Mouse (Mus musculus): ENCODE results near the gene Naa40. TPM values are rescaled to one million over a fixed set of nuclear protein-coding genes. Genes with fewer than 3 reads are reported as not detected.

The Naa40 gene
- polyA plus RNA-seq, 1 experiment, result 20.5 TPM

- no peak for DNase-seq (ENCODE audit: low read depth in 1 of 2, low spot score in 2 of 2)
- WGBS, result 84% methylated on average over 8 of the region's 8 CpGs
- TF ChIP-seq POLR2A (IDR thresholded peaks at IDR 0.05; ENCODE audit: low read depth, low read length) (no peak), CTCF (IDR thresholded peaks at IDR 0.05; ENCODE audit: extremely low read depth, insufficient read depth, insufficient read length, insufficient replicate concordance) (no peak)
- H3K36me3 ChIP-seq (ENCODE audit: control insufficient read depth, insufficient read depth, low read length), result no peaks in the 10 kb centered on the region
- no peaks in the 10 kb centered on the region; the same call in 1 of the 2 replicates for H3K27me3 ChIP-seq (ENCODE audit: control insufficient read depth, insufficient read depth, low read length)
- no peak overlapping the region for H3K27ac ChIP-seq (ENCODE audit: insufficient read depth, low read length)
- H3K4me1 ChIP-seq (ENCODE audit: control insufficient read depth, insufficient read depth, insufficient read length), result no peaks in the 10 kb centered on the region
- no peak overlapping the region for H3K4me3 ChIP-seq (ENCODE audit: extremely low read depth, insufficient read depth, insufficient read length)
Observed at GRCm38 (mm10) chr19:7180756-7181405, 60.1 kb downstream of the Naa40 start.

GRCm38 (mm10) chr19:7178841-7179452 is 62.0 kb downstream of the Naa40 start:
- 58% methylated on average over 3 of the region's 3 CpGs for WGBS
- Histone ChIP-seq H3K27me3 (ENCODE audit: control insufficient read depth, insufficient read depth, low read length) (no peaks in the 10 kb centered on the region), H3K36me3 (ENCODE audit: control insufficient read depth, insufficient read depth, low read length) (no peaks in the 10 kb centered on the region), H3K27ac (ENCODE audit: insufficient read depth, low read length) (no peak overlapping the region), H3K4me3 (ENCODE audit: extremely low read depth, insufficient read depth, insufficient read length) (no peak overlapping the region), H3K4me1 (ENCODE audit: control insufficient read depth, insufficient read depth, insufficient read length) (no peaks in the 10 kb centered on the region)
- no peak for DNase-seq (ENCODE audit: low read depth in 1 of 2, low spot score in 2 of 2)
- TF ChIP-seq POLR2A (IDR thresholded peaks at IDR 0.05; ENCODE audit: low read depth, low read length) (no peak), CTCF (IDR thresholded peaks at IDR 0.05; ENCODE audit: extremely low read depth, insufficient read depth, insufficient read length, insufficient replicate concordance) (no peak)

GRCm38 (mm10) chr19:7177804-7178511 is 63.0 kb downstream of the Naa40 start:
- TF ChIP-seq POLR2A (IDR thresholded peaks at IDR 0.05; ENCODE audit: low read depth, low read length) (no peak), CTCF (IDR thresholded peaks at IDR 0.05; ENCODE audit: extremely low read depth, insufficient read depth, insufficient read length, insufficient replicate concordance) (no peak)
- 91% methylated on average over 13 of the region's 13 CpGs for WGBS
- no peaks in the 10 kb centered on the region for H3K36me3 ChIP-seq (ENCODE audit: control insufficient read depth, insufficient read depth, low read length)
- no peaks in the 10 kb centered on the region for H3K4me1 ChIP-seq (ENCODE audit: control insufficient read depth, insufficient read depth, insufficient read length)
- no peaks in the 10 kb centered on the region for H3K27me3 ChIP-seq (ENCODE audit: control insufficient read depth, insufficient read depth, low read length)
- H3K4me3 ChIP-seq (ENCODE audit: extremely low read depth, insufficient read depth, insufficient read length), result no peak overlapping the region
- H3K27ac ChIP-seq (ENCODE audit: insufficient read depth, low read length), result no peak overlapping the region
- DNase-seq (ENCODE audit: low read depth in 1 of 2, low spot score in 2 of 2), result no peak

- TF ChIP-seq CTCF (IDR thresholded peaks at IDR 0.05; ENCODE audit: extremely low read depth, insufficient read depth, insufficient read length, insufficient replicate concordance) (no peak), POLR2A (IDR thresholded peaks at IDR 0.05; ENCODE audit: low read depth, low read length) (no peak)
- WGBS, result 86% methylated on average over 11 of the region's 11 CpGs
Observed at GRCm38 (mm10) chr19:7176041-7176696, 64.8 kb downstream of the Naa40 start.

More at GRCm38 (mm10) chr19:7176041-7176696, 64.8 kb downstream of the Naa40 start:
- Histone ChIP-seq H3K4me3 (ENCODE audit: extremely low read depth, insufficient read depth, insufficient read length) (no peak overlapping the region), H3K27me3 (ENCODE audit: control insufficient read depth, insufficient read depth, low read length) (no peaks in the 10 kb centered on the region), H3K27ac (ENCODE audit: insufficient read depth, low read length) (no peak overlapping the region), H3K36me3 (ENCODE audit: control insufficient read depth, insufficient read depth, low read length) (no peaks in the 10 kb centered on the region), H3K4me1 (ENCODE audit: control insufficient read depth, insufficient read depth, insufficient read length) (peaks cover 2% of the 10 kb centered on the region; the same call in 1 of the 2 replicates)
- DNase-seq (ENCODE audit: low read depth in 1 of 2, low spot score in 2 of 2), result no peak

Other genes starting within 250 kb of the Naa40 start
- gene Dnajc4, start 248.6 kb downstream of the Naa40 start, polyA plus RNA-seq (2012; rRNA removed), result 24.1 and 25.3 TPM in 2 replicates
- gene Nudt22, start 245.1 kb downstream of the Naa40 start, polyA plus RNA-seq (2012; rRNA removed), result 19.4 and 26.5 TPM in 2 replicates
- 4.7 and 6.4 TPM in 2 replicates for gene Trpt1, start 245.1 kb downstream of the Naa40 start, polyA plus RNA-seq (2012; rRNA removed)
- gene Fermt3, start 221.7 kb downstream of the Naa40 start, polyA plus RNA-seq (2012; rRNA removed), result 194 and 240 TPM in 2 replicates
- gene Stip1, start 201.2 kb downstream of the Naa40 start, polyA plus RNA-seq (2012; rRNA removed), result 27.4 and 31.3 TPM in 2 replicates
- 13.4 and 17.9 TPM in 2 replicates for gene Macrod1, start 184.4 kb downstream of the Naa40 start, polyA plus RNA-seq (2012; rRNA removed)
- 0.14 and 0.16 TPM in 2 replicates for gene Flrt1, start 135.5 kb downstream of the Naa40 start, polyA plus RNA-seq (2012; rRNA removed)
- gene Otub1, start 34.9 kb downstream of the Naa40 start, polyA plus RNA-seq (2012; rRNA removed), result 64.3 and 81.9 TPM in 2 replicates
- 636 and 1,081 TPM in 2 replicates for gene Cox8a, start 23.6 kb downstream of the Naa40 start, polyA plus RNA-seq (2012; rRNA removed)
- 1.8 and 3.5 TPM in 2 replicates for gene Rcor2, start 26.1 kb upstream of the Naa40 start, polyA plus RNA-seq (2012; rRNA removed)
- 84.8 and 111 TPM in 2 replicates for gene Mark2, start 100.7 kb upstream of the Naa40 start, polyA plus RNA-seq (2012; rRNA removed)
- gene Spindoc, start 141.8 kb upstream of the Naa40 start, polyA plus RNA-seq (2012; rRNA removed), result 10.3 and 12.2 TPM in 2 replicates
- 10.1 and 12.3 TPM in 2 replicates for gene 2700081O15Rik, start 176.4 kb upstream of the Naa40 start, polyA plus RNA-seq (2012; rRNA removed)
- gene Rtn3, start 242.1 kb upstream of the Naa40 start, polyA plus RNA-seq (2012; rRNA removed), result 39.6 and 53.4 TPM in 2 replicates

Data from spleen, adult 2 months (tissue).